Mouse (Mus musculus) embryonic fibroblast, embryonic 13.5 days (primary cell): ENCODE results near the gene Ptges3.

Experiments
- CTCF ChIP-seq: IDR thresholded peaks from 2 replicates; pipeline ENCODE4 v1.5.1; 2011; ENCODE audit warnings: mild to moderate bottlenecking, control low read depth, low read length, moderate library complexity, borderline replicate concordance; ENCODE audit not compliant: insufficient read depth
- POLR2A ChIP-seq: IDR thresholded peaks from 2 replicates; pipeline ENCODE4 v1.6.1; 2011; ENCODE audit warnings: low read depth, mild to moderate bottlenecking, control low read depth, low read length, moderate library complexity

- TF ChIP-seq CTCF (no peak), POLR2A (no peak)
Measured at GRCm38 (mm10) chr10:128039167-128039566, 19.6 kb upstream of the Ptges3 start.
